Mouse (Mus musculus) cerebellum, adult 8-10 months (tissue): ENCODE measurements around the gene Bscl2.

ENCODE experiments used
- DNase-seq: peaks from one replicate; pipeline ENCODE4 v3.0.0; 2022

Bscl2 gene

GRCm38 (mm10) chr19:8837251-8837791, at the start of gene Bscl2:
Gene Bscl2, plus strand, starts transcription at chr19:8837467.
- peak; percentile 86 for DNase-seq

GRCm38 (mm10) chr19:8788521-8788920, 48.7 kb upstream of the Bscl2 start:
- no peak for DNase-seq

- DNase-seq: no peak
Observed at GRCm38 (mm10) chr19:8789171-8789570, 48.1 kb upstream of the Bscl2 start.

- no peak for DNase-seq
Observed at GRCm38 (mm10) chr19:8790171-8790570, 47.1 kb upstream of the Bscl2 start.

GRCm38 (mm10) chr19:8798264-8798946, 38.9 kb upstream of the Bscl2 start, which contains the start of gene Polr2g:
Gene Polr2g, minus strand, starts transcription at chr19:8798577.
- peak; percentile 82 for DNase-seq

- no peak for DNase-seq
Observed at GRCm38 (mm10) chr19:8798947-8799315, 38.3 kb upstream of the Bscl2 start.

- peak; percentile 93 for DNase-seq
Observed at GRCm38 (mm10) chr19:8802130-8802821, 35.0 kb upstream of the Bscl2 start, which contains the start of gene Zbtb3. Gene Zbtb3, plus strand, starts transcription at chr19:8802555.

- no peak for DNase-seq
Observed at GRCm38 (mm10) chr19:8803204-8803780, 34.0 kb upstream of the Bscl2 start.

- no peak for DNase-seq
Observed at GRCm38 (mm10) chr19:8803879-8804660, 33.2 kb upstream of the Bscl2 start.

GRCm38 (mm10) chr19:8806810-8807209, 30.5 kb upstream of the Bscl2 start:
- DNase-seq: no peak

- no peak for DNase-seq
Observed at GRCm38 (mm10) chr19:8815812-8816211, 21.5 kb upstream of the Bscl2 start.

GRCm38 (mm10) chr19:8817001-8817400, 20.3 kb upstream of the Bscl2 start:
- DNase-seq: no peak

GRCm38 (mm10) chr19:8818301-8818798, 18.9 kb upstream of the Bscl2 start:
- DNase-seq: no peak

- peak; percentile 94 for DNase-seq
Observed at GRCm38 (mm10) chr19:8818801-8819595, 18.3 kb upstream of the Bscl2 start, which contains the start of gene Ttc9c. Gene Ttc9c, minus strand, starts transcription at chr19:8819333.

- DNase-seq: peak; percentile 98
Observed at GRCm38 (mm10) chr19:8819596-8820423, 17.5 kb upstream of the Bscl2 start, which contains the start of gene Hnrnpul2. Gene Hnrnpul2, plus strand, starts transcription at chr19:8820010.

GRCm38 (mm10) chr19:8820424-8820956, 16.8 kb upstream of the Bscl2 start:
- DNase-seq: no peak

GRCm38 (mm10) chr19:8821146-8821545, 16.1 kb upstream of the Bscl2 start:
- no peak for DNase-seq

- peak; percentile 63 for DNase-seq
Observed at GRCm38 (mm10) chr19:8822696-8823095, 14.6 kb upstream of the Bscl2 start.

- no peak for DNase-seq
Observed at GRCm38 (mm10) chr19:8829660-8830059, 7.6 kb upstream of the Bscl2 start, which contains the start of gene AC129217.1. Gene AC129217.1, plus strand, starts transcription at chr19:8829773.

GRCm38 (mm10) chr19:8830664-8831063, 6.6 kb upstream of the Bscl2 start:
- no peak for DNase-seq
